Mouse (Mus musculus) ES-E14 (cell line): Measurements from ENCODE around the gene She. TPM values are rescaled to one million over a fixed set of nuclear protein-coding genes. Genes with fewer than 3 reads are reported as not detected.

Experiments
- DNase-seq: peaks from one replicate; pipeline ENCODE4 v3.0.0-alpha.2; 2013; ENCODE audit warnings: low read depth, low spot score
- H3K27ac ChIP-seq: 2 replicates; pipeline ENCODE4 v1.5.1; 2012; ENCODE audit warnings: low read depth, mild to moderate bottlenecking, low read length, moderate library complexity, mixed read lengths; ENCODE audit not compliant: poor library complexity, insufficient read depth, severe bottlenecking
- H3K36me3 ChIP-seq: 2 replicates; pipeline ENCODE4 v1.6.1; 2012; ENCODE audit warnings: mild to moderate bottlenecking, low read length, moderate library complexity, mixed read lengths; ENCODE audit not compliant: control insufficient read depth, poor library complexity, insufficient read depth, severe bottlenecking
- H3K4me1 ChIP-seq, 2 experiments: fragments of 150-350 bp in 1 of 2; sonication (generic) in 1 of 2; 2 replicates each; pipeline ENCODE4 v1.6.1; 2012; ENCODE audit warnings: low read length in 2 of 2, mild to moderate bottlenecking in 1 of 2, mixed read lengths in 1 of 2; ENCODE audit not compliant: control insufficient read depth in 2 of 2, insufficient read depth in 2 of 2, poor library complexity in 1 of 2
- H3K4me3 ChIP-seq, 2 experiments: fragments of 150-350 bp in 1 of 2; sonication (generic) in 1 of 2; 2 replicates each; pipeline ENCODE4 v1.5.1; 2012; ENCODE audit warnings: low read length in 2 of 2, low read depth in 1 of 2, mild to moderate bottlenecking in 1 of 2, mixed read lengths in 1 of 2; ENCODE audit not compliant: insufficient read depth in 1 of 2, poor library complexity in 1 of 2, severe bottlenecking in 1 of 2
- H3K9ac ChIP-seq: 2 replicates; pipeline ENCODE4 v1.6.1; 2012; ENCODE audit warnings: low read depth, mild to moderate bottlenecking, low read length, mixed read lengths; ENCODE audit not compliant: poor library complexity, insufficient read depth, severe bottlenecking
- H3K9me3 ChIP-seq: fragments of 150-350 bp; sonication (generic); 2 replicates; pipeline ENCODE4 v1.6.1; 2012; ENCODE audit warnings: low read depth, mild to moderate bottlenecking, low read length; ENCODE audit not compliant: control insufficient read depth, insufficient read depth
- CHD2 ChIP-seq: IDR thresholded peaks from 2 replicates; pipeline ENCODE4 v1.6.1; 2014; ENCODE audit warnings: mild to moderate bottlenecking, low read depth, low read length, inconsistent platforms
- HCFC1 ChIP-seq: IDR thresholded peaks from 2 replicates; pipeline ENCODE4 v1.6.1; 2012; ENCODE audit warnings: low read length, inconsistent platforms, borderline replicate concordance; ENCODE audit not compliant: insufficient read depth
- MAFK ChIP-seq: IDR thresholded peaks from 2 replicates; pipeline ENCODE4 v1.6.1; 2014; ENCODE audit warnings: mild to moderate bottlenecking, low read depth, low read length, inconsistent platforms; ENCODE audit not compliant: insufficient read depth
- ZC3H11A ChIP-seq: IDR thresholded peaks from 2 replicates; pipeline ENCODE4 v1.6.1; 2012; ENCODE audit warnings: low read depth, mild to moderate bottlenecking, inconsistent platforms, low read length, borderline replicate concordance
- ZNF384 ChIP-seq: IDR thresholded peaks from 2 replicates; pipeline ENCODE4 v1.6.1; 2012; ENCODE audit warnings: low read depth, low read length, inconsistent platforms
- in situ Hi-C, 2 experiments: fragments of 600-800 bp; cut with MboI; formaldehyde crosslinking; loops; one replicate each; pipeline ENCODE4 v1.15.1; 2025; ENCODE audit warnings: low sequenced_read_pairs in 2 of 2, inconsistent platforms in 1 of 2; ENCODE audit not compliant: unreplicated experiment in 2 of 2
- total RNA-seq: library from RNA; depleted of rRNA; stranded (reverse); fragments of 300-350 nt; gene quantifications from 2 replicates; pipeline ENCODE4 v1.2.3, GENCODE M21; 2012

The She gene
- total RNA-seq, 1 experiment = 2.6 TPM

GRCm38 (mm10) chr3:89872684-89873083 is 41.5 kb downstream of the She start:
- no peak for DNase-seq
- no peak for TF ChIP-seq CHD2
- TF ChIP-seq MAFK = no peak
- TF ChIP-seq HCFC1 = no peak
- no peak for TF ChIP-seq ZC3H11A
- TF ChIP-seq ZNF384 = no peak
- Histone ChIP-seq H3K4me3 (no peak overlapping the region), H3K36me3 (no peaks in the 10 kb centered on the region), H3K9me3 (no peaks in the 10 kb centered on the region), H3K9ac (no peak overlapping the region), H3K27ac (no peak overlapping the region), H3K4me1 (peaks cover 3 to 21% of the 10 kb centered on the region in 2 experiments)
- in situ Hi-C loops = no loop called here

GRCm38 (mm10) chr3:89874076-89874475 is 42.9 kb downstream of the She start:
- Histone ChIP-seq H3K27ac (no peak overlapping the region), H3K36me3 (no peaks in the 10 kb centered on the region)
- TF ChIP-seq MAFK (no peak), ZC3H11A (no peak), HCFC1 (no peak), CHD2 (no peak), ZNF384 (no peak)

GRCm38 (mm10) chr3:89875021-89875420 is 43.9 kb downstream of the She start:
- H3K9ac ChIP-seq = no peak overlapping the region
- no peak overlapping the region for H3K4me3 ChIP-seq
- TF ChIP-seq HCFC1 = no peak
- TF ChIP-seq MAFK = no peak
- no peak for TF ChIP-seq CHD2
- TF ChIP-seq ZNF384 = no peak
- no peak for TF ChIP-seq ZC3H11A
- H3K27ac ChIP-seq = no peak overlapping the region
- H3K4me1 ChIP-seq = peaks cover 0 to 15% of the 10 kb centered on the region in 2 experiments; a peak in 2 of 4 replicates
- H3K36me3 ChIP-seq = no peaks in the 10 kb centered on the region
- in situ Hi-C loops = no loop called here
- no peak for DNase-seq
- no peaks in the 10 kb centered on the region for H3K9me3 ChIP-seq

More at GRCm38 (mm10) chr3:89874076-89874475, 42.9 kb downstream of the She start:
- in situ Hi-C loops = no loop called here
- DNase-seq = no peak
- H3K4me1 ChIP-seq = peaks cover 0 to 15% of the 10 kb centered on the region in 2 experiments; a peak in 2 of 4 replicates
- no peak overlapping the region for H3K9ac ChIP-seq
- no peak overlapping the region for H3K4me3 ChIP-seq
- no peaks in the 10 kb centered on the region for H3K9me3 ChIP-seq

- in situ Hi-C loops = no loop called here
- Histone ChIP-seq H3K9me3 (no peaks in the 10 kb centered on the region), H3K4me1 (peaks cover 0 to 10% of the 10 kb centered on the region in 2 experiments; a peak in 2 of 4 replicates), H3K9ac (no peak overlapping the region), H3K36me3 (no peaks in the 10 kb centered on the region), H3K27ac (no peak overlapping the region), H3K4me3 (no peak overlapping the region)
- no peak for TF ChIP-seq MAFK
- TF ChIP-seq ZC3H11A = no peak
- TF ChIP-seq HCFC1 = no peak
- TF ChIP-seq CHD2 = no peak
- no peak for TF ChIP-seq ZNF384
- DNase-seq = no peak
These were observed 44.6 kb downstream of the She start for GRCm38 (mm10) chr3:89875781-89876180.

GRCm38 (mm10) chr3:89876469-89876868 is 45.3 kb downstream of the She start:
- Histone ChIP-seq H3K27ac (no peak overlapping the region), H3K4me1 (peaks cover 0 to 4% of the 10 kb centered on the region in 2 experiments; a peak in 1 of 4 replicates), H3K4me3 (no peak overlapping the region), H3K9me3 (no peaks in the 10 kb centered on the region), H3K9ac (no peak overlapping the region), H3K36me3 (no peaks in the 10 kb centered on the region)
- in situ Hi-C loops = no loop called here
- DNase-seq = no peak
- TF ChIP-seq MAFK = no peak
- no peak for TF ChIP-seq CHD2
- no peak for TF ChIP-seq ZC3H11A
- TF ChIP-seq HCFC1 = no peak
- TF ChIP-seq ZNF384 = no peak
